Mouse (Mus musculus): ENCODE data around the gene Vmn1r188. TPM values are rescaled to one million over a fixed set of nuclear protein-coding genes. Genes with fewer than 3 reads are reported as not detected.
"Not testable (repeated sequence)": the region's sequence is repeated elsewhere in the genome, so short reads cannot be mapped to it uniquely, and the experiment has no call there.

The Vmn1r188 gene
- polyA plus RNA-seq, 1 experiment, result not detected

GRCm38 (mm10) chr13:22041651-22042567, 42.3 kb upstream of the Vmn1r188 start:
- Histone ChIP-seq H3ac (ENCODE audit: control insufficient read depth, insufficient read length, low read depth) (peak overlapping the region; percentile 87), H3K27me3 (ENCODE audit: control insufficient read depth, insufficient read depth, insufficient read length) (no peaks in the 10 kb centered on the region), H3K79me3 (ENCODE audit: low read depth) (no peaks in the 10 kb centered on the region), H3K36me3 (ENCODE audit: control insufficient read depth, insufficient read depth) (no peaks in the 10 kb centered on the region), H3K4me3 (ENCODE audit: insufficient read depth, poor library complexity, severe bottlenecking) (peak overlapping the region; percentile 7), H3K79me2 (ENCODE audit: control insufficient read depth, insufficient read depth) (no peaks in the 10 kb centered on the region)
- TF ChIP-seq MAX (IDR thresholded peaks at IDR 0.05), result no peak

- not testable (repeated sequence) for H3K36me3 ChIP-seq (ENCODE audit: control insufficient read depth, insufficient read depth); H3K27me3 ChIP-seq (ENCODE audit: control insufficient read depth, insufficient read depth, insufficient read length); H3K79me3 ChIP-seq (ENCODE audit: low read depth); H3K79me2 ChIP-seq (ENCODE audit: control insufficient read depth, insufficient read depth)
- peak within 1 kb of the TSS; percentile 15 for H3K4me3 ChIP-seq (ENCODE audit: insufficient read depth, poor library complexity, severe bottlenecking)
- H3ac ChIP-seq (ENCODE audit: control insufficient read depth, insufficient read length, low read depth), result peak within 1 kb of the TSS; percentile 87
Measured at GRCm38 (mm10) chr13:22042568-22043502, 41.4 kb upstream of the Vmn1r188 start, which contains the start of the genes Hist1h2ag and Hist1h2bj. Hist1h2ag (minus strand) TSS chr13:22042944. Hist1h2bj (plus strand) TSS chr13:22043214.

GRCm38 (mm10) chr13:22043503-22044431, 40.5 kb upstream of the Vmn1r188 start:
- H3K79me2 ChIP-seq (ENCODE audit: control insufficient read depth, insufficient read depth), result no peaks in the 10 kb centered on the region
- no peaks in the 10 kb centered on the region for H3K36me3 ChIP-seq (ENCODE audit: control insufficient read depth, insufficient read depth)
- H3K79me3 ChIP-seq (ENCODE audit: low read depth), result no peaks in the 10 kb centered on the region
- no peak overlapping the region for H3ac ChIP-seq (ENCODE audit: control insufficient read depth, insufficient read length, low read depth)
- H3K4me3 ChIP-seq (ENCODE audit: insufficient read depth, poor library complexity, severe bottlenecking), result peak overlapping the region; percentile 15
- no peak for TF ChIP-seq CEBPB (IDR thresholded peaks at IDR 0.05; ENCODE audit: low read depth)
- H3K27me3 ChIP-seq (ENCODE audit: control insufficient read depth, insufficient read depth, insufficient read length), result no peaks in the 10 kb centered on the region

GRCm38 (mm10) chr13:22044432-22045155, 39.6 kb upstream of the Vmn1r188 start:
- Histone ChIP-seq H3K27me3 (ENCODE audit: control insufficient read depth, insufficient read depth, insufficient read length) (no peaks in the 10 kb centered on the region), H3K36me3 (ENCODE audit: control insufficient read depth, insufficient read depth) (no peaks in the 10 kb centered on the region), H3K79me2 (ENCODE audit: control insufficient read depth, insufficient read depth) (no peaks in the 10 kb centered on the region), H3K79me3 (ENCODE audit: low read depth) (no peaks in the 10 kb centered on the region), H3ac (ENCODE audit: control insufficient read depth, insufficient read length, low read depth) (no peak overlapping the region), H3K4me3 (ENCODE audit: insufficient read depth, poor library complexity, severe bottlenecking) (no peak overlapping the region)
- TF ChIP-seq CTCF (IDR thresholded peaks at IDR 0.05; ENCODE audit: control insufficient read depth, insufficient read depth, insufficient read length) (no peak), MYOG (IDR thresholded peaks at IDR 0.05; ENCODE audit: control insufficient read depth, extremely low read depth, insufficient read length) (no peak), MAX (IDR thresholded peaks at IDR 0.05) (no peak), USF1 (IDR thresholded peaks at IDR 0.05; ENCODE audit: low read depth) (no peak), CEBPB (IDR thresholded peaks at IDR 0.05; ENCODE audit: low read depth) (no peak)

- no peak overlapping the region for H3K4me3 ChIP-seq (ENCODE audit: insufficient read depth, poor library complexity, severe bottlenecking)
- TF ChIP-seq MYOD1 (IDR thresholded peaks at IDR 0.05; ENCODE audit: control insufficient read depth, insufficient read length, low read depth), result no peak
- no peak for TF ChIP-seq MYOG (IDR thresholded peaks at IDR 0.05; ENCODE audit: control insufficient read depth, extremely low read depth, insufficient read length)
- no peak for TF ChIP-seq MAX (IDR thresholded peaks at IDR 0.05)
- no peak for TF ChIP-seq CEBPB (IDR thresholded peaks at IDR 0.05; ENCODE audit: low read depth)
- no peak for TF ChIP-seq USF1 (IDR thresholded peaks at IDR 0.05; ENCODE audit: low read depth)
- TF ChIP-seq CTCF (IDR thresholded peaks at IDR 0.05; ENCODE audit: control insufficient read depth, insufficient read depth, insufficient read length), result no peak
- no peak for TF ChIP-seq FOSL1 (IDR thresholded peaks at IDR 0.05; ENCODE audit: insufficient read depth, low read length, poor library complexity, severe bottlenecking)
- no peaks in the 10 kb centered on the region for H3K79me2 ChIP-seq (ENCODE audit: control insufficient read depth, insufficient read depth)
- H3K36me3 ChIP-seq (ENCODE audit: control insufficient read depth, insufficient read depth), result no peaks in the 10 kb centered on the region
- H3ac ChIP-seq (ENCODE audit: control insufficient read depth, insufficient read length, low read depth), result no peak overlapping the region
- no peaks in the 10 kb centered on the region for H3K79me3 ChIP-seq (ENCODE audit: low read depth)
- H3K27me3 ChIP-seq (ENCODE audit: control insufficient read depth, insufficient read depth, insufficient read length), result no peaks in the 10 kb centered on the region
Measured at GRCm38 (mm10) chr13:22045311-22045710, 38.9 kb upstream of the Vmn1r188 start.

Measured in C2C12 (cell line).